Mouse (Mus musculus) forebrain, embryonic 12.5 days (tissue): Measurements from ENCODE around the gene Bnip2. TPM values are rescaled to one million over a fixed set of nuclear protein-coding genes. Genes with fewer than 3 reads are reported as not detected.

Source experiments
- ATAC-seq: fragments of 200-750 bp; cut with Nextera tagmentation; 2 replicates; pipeline ENCODE4 v1.8.0; 2017; ENCODE audit warnings: moderate TSS enrichment; ENCODE audit not compliant: low FRiP score
- H3K27ac ChIP-seq: fragments of 300-500 bp; sonication (generic); 2 replicates; pipeline ENCODE4 v1.5.1; 2016; ENCODE audit warnings: mild to moderate bottlenecking
- H3K27me3 ChIP-seq: fragments of 300-500 bp; sonication (generic); 2 replicates; pipeline ENCODE4 v1.6.1; 2016; ENCODE audit warnings: mild to moderate bottlenecking
- H3K36me3 ChIP-seq: fragments of 300-500 bp; sonication (generic); replicated peaks from 2 replicates; pipeline ENCODE4 v1.6.1; 2016; ENCODE audit warnings: mild to moderate bottlenecking
- H3K4me1 ChIP-seq: fragments of 300-500 bp; sonication (generic); 2 replicates; pipeline ENCODE4 v1.6.1; 2016
- H3K4me2 ChIP-seq: fragments of 300-500 bp; sonication (generic); 2 replicates; pipeline ENCODE4 v1.6.1; 2016; ENCODE audit warnings: mild to moderate bottlenecking, moderate library complexity
- H3K4me3 ChIP-seq: fragments of 300-500 bp; sonication (generic); replicated peaks from 2 replicates; pipeline ENCODE4 v1.5.1; 2016; ENCODE audit warnings: mild to moderate bottlenecking
- H3K9ac ChIP-seq: fragments of 300-500 bp; sonication (generic); 2 replicates; pipeline ENCODE4 v1.6.1; 2016; ENCODE audit warnings: mild to moderate bottlenecking
- H3K9me3 ChIP-seq: fragments of 300-500 bp; sonication (generic); 2 replicates; pipeline ENCODE4 v1.6.1; 2016
- WGBS: fragments of 180-500 bp; shearing (Covaris S2); methylation state at CpG from one replicate; pipeline ENCODE4 v1.1.7; 2016; 5-methylcytosine and 5-hydroxymethylcytosine counted together
- polyA plus RNA-seq: library from polyadenylated mRNA; unstranded; fragments of >200 nt; fragmentation: Nextera tagmentation; extraction: Ambion mirVana; gene quantifications from 2 replicates; pipeline ENCODE4 v1.2.1, GENCODE M21; 2016

Gene Bnip2
- polyA plus RNA-seq, 1 experiment from 2014 or later, result 115 TPM

- no peak for ATAC-seq
- 85% methylated on average over 11 of the region's 11 CpGs for WGBS
These were observed 51.3 kb downstream of the Bnip2 start for GRCm38 (mm10) chr9:70040570-70040969.

DNA sequence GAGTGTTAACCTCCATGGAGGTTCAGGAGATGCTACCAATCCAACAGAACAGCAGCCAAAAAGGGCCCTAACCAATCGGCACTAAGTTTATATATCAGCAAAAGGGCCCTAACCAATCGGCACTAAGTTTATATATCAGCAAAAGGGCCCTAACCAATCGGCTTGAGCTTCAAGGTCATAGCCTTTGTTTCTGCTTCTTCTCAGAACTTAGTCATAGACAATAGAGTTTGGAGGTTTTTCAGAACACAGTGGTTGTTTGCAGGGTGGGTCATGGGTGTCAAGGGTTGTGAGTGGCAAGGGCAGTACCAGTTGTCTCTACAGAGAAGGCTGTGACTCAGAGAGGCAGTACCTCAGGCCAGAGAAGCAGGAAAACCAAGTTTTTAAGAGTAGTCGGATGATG is 52.9 kb downstream of the Bnip2 start:
- Histone ChIP-seq H3K4me1 (no peaks in the 10 kb centered on the region), H3K9ac (no peak overlapping the region), H3K9me3 (no peaks in the 10 kb centered on the region), H3K27ac (no peak overlapping the region), H3K27me3 (no peaks in the 10 kb centered on the region), H3K4me2 (no peak overlapping the region), H3K4me3 (no peak overlapping the region), H3K36me3 (no peaks in the 10 kb centered on the region)
- ATAC-seq, result no peak
- WGBS, result 91% methylated on average over 4 of the region's 4 CpGs

More at GRCm38 (mm10) chr9:70040570-70040969, 51.3 kb downstream of the Bnip2 start:
- Histone ChIP-seq H3K27ac (no peak overlapping the region), H3K4me1 (no peaks in the 10 kb centered on the region), H3K27me3 (no peaks in the 10 kb centered on the region), H3K4me3 (no peak overlapping the region), H3K9me3 (no peaks in the 10 kb centered on the region), H3K9ac (no peak overlapping the region), H3K36me3 (no peaks in the 10 kb centered on the region), H3K4me2 (no peak overlapping the region)

DNA sequence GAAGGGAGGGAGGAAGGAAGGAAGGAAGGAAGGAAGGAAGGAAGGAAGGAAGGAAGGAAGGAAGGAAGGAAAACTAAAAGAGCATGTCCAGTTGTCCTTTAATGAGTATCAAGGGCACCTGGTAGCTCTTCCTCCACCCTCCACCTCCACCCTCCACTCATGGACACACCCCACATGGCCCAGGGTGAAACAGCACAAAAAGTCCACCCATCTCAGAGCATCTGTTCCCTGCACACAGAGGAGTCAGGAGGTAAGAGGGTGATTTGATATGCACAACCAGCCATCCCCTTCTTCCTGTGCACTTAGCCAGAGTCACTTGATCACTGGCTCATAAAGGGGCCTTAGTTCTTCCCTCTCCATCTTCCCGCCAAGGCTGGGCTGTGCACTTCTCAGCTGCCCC is 53.7 kb downstream of the Bnip2 start:
- H3K9ac ChIP-seq, result no peak overlapping the region
- H3K27me3 ChIP-seq, result no peaks in the 10 kb centered on the region
- H3K4me1 ChIP-seq, result no peaks in the 10 kb centered on the region
- no peak for ATAC-seq
- no peak overlapping the region for H3K4me2 ChIP-seq
- no peak overlapping the region for H3K4me3 ChIP-seq
- no peaks in the 10 kb centered on the region for H3K36me3 ChIP-seq
- no peak overlapping the region for H3K27ac ChIP-seq
- H3K9me3 ChIP-seq, result no peaks in the 10 kb centered on the region
- WGBS, result 71% methylated on average over 1 of the region's 1 CpGs

DNA sequence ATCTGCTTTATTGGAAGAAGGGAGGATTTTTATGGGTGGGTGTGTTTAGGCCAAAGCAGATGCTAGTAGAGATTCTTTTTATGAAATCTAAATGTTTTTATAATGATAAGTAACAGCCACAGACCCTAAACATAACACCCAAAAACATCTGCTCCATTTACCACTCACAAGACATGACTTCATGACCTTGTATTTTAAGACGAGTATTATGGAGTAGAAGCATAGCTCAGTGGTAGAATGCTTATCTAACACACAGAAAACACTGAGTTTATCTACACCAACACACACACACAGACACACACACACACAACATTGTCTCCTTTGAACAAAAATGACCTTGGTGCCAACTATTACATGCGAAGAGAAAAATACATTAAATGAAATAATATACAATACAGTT is 55.6 kb downstream of the Bnip2 start:
- H3K27ac ChIP-seq, result no peak overlapping the region
- H3K4me3 ChIP-seq, result no peak overlapping the region
- no peak for ATAC-seq
- H3K4me2 ChIP-seq, result no peak overlapping the region
- H3K9me3 ChIP-seq, result no peaks in the 10 kb centered on the region
- H3K27me3 ChIP-seq, result no peaks in the 10 kb centered on the region
- H3K9ac ChIP-seq, result no peak overlapping the region
- H3K4me1 ChIP-seq, result peaks cover 11% of the 10 kb centered on the region
- no peaks in the 10 kb centered on the region for H3K36me3 ChIP-seq
- WGBS, result 86% methylated on average over 2 of the region's 2 CpGs

DNA sequence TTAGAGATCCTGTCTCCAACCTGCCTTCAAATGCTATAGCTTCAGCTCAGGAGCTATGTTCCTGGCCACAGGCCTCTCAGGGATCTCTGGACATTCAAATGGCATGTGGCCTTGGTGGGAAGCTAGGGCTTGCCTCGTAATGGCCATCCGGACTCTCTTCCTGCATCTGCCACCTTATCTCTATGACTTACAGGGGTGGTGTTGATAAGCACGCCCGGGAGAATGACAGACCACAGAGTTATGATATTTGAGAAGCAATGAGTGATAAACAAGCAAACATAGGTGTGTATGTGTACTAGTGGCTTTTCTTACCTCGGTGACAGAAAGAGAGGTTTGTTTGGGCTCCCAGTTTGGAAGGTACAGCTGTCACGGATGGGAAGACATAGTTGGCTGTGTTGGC is 57.0 kb downstream of the Bnip2 start:
- H3K4me2 ChIP-seq, result no peak overlapping the region
- no peaks in the 10 kb centered on the region for H3K27me3 ChIP-seq
- H3K9me3 ChIP-seq, result no peaks in the 10 kb centered on the region
- H3K4me3 ChIP-seq, result no peak overlapping the region
- no peak overlapping the region for H3K27ac ChIP-seq
- peaks cover 11% of the 10 kb centered on the region for H3K4me1 ChIP-seq
- no peak for ATAC-seq
- no peak overlapping the region for H3K9ac ChIP-seq
- WGBS, result 95% methylated on average over 6 of the region's 6 CpGs
- no peaks in the 10 kb centered on the region for H3K36me3 ChIP-seq

GRCm38 (mm10) chr9:70047839-70048238 is 58.6 kb downstream of the Bnip2 start:
- H3K36me3 ChIP-seq, result no peaks in the 10 kb centered on the region
- H3K4me3 ChIP-seq, result no peak overlapping the region
- peaks cover 11% of the 10 kb centered on the region for H3K4me1 ChIP-seq
- H3K9me3 ChIP-seq, result no peaks in the 10 kb centered on the region
- H3K4me2 ChIP-seq, result no peak overlapping the region
- H3K9ac ChIP-seq, result no peak overlapping the region
- ATAC-seq, result no peak
- no peaks in the 10 kb centered on the region for H3K27me3 ChIP-seq
- whole genome bisulfite sequencing, result 66% methylated on average over 3 of the region's 3 CpGs
- no peak overlapping the region for H3K27ac ChIP-seq

DNA sequence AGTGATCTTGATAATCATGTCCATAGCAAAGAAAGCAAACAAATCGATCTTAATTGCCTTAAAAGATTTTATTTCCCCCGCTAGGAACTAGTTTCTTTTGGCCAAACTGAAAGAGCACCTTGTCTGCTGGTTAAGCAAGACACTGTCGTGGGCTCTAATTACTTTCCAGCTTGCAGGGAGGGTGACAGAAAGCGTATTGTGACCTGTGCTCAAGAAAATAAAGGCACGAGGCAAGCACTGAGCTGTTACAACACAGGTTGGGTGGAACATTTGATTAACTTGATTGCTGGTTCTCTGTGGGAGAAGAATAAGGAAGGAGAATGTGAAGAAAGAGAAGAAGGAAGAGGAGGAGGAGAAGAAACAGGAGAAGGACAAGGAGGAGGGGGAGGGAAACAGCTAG is 59.0 kb downstream of the Bnip2 start:
- no peak overlapping the region for H3K27ac ChIP-seq
- H3K36me3 ChIP-seq, result no peaks in the 10 kb centered on the region
- H3K4me1 ChIP-seq, result peaks cover 11% of the 10 kb centered on the region
- no peak for ATAC-seq
- no peak overlapping the region for H3K9ac ChIP-seq
- H3K27me3 ChIP-seq, result no peaks in the 10 kb centered on the region
- H3K4me2 ChIP-seq, result no peak overlapping the region
- WGBS, result 33% methylated on average over 5 of the region's 5 CpGs
- H3K4me3 ChIP-seq, result no peak overlapping the region
- no peaks in the 10 kb centered on the region for H3K9me3 ChIP-seq

- Histone ChIP-seq H3K9ac (no peak overlapping the region), H3K9me3 (no peaks in the 10 kb centered on the region), H3K4me2 (no peak overlapping the region), H3K36me3 (no peaks in the 10 kb centered on the region), H3K4me1 (peaks cover 11% of the 10 kb centered on the region), H3K27ac (no peak overlapping the region), H3K27me3 (no peaks in the 10 kb centered on the region), H3K4me3 (no peak overlapping the region)
- no peak for ATAC-seq
- WGBS, result 49% methylated on average over 6 of the region's 6 CpGs
These were observed 59.6 kb downstream of the Bnip2 start for GRCm38 (mm10) chr9:70048751-70049415.

DNA sequence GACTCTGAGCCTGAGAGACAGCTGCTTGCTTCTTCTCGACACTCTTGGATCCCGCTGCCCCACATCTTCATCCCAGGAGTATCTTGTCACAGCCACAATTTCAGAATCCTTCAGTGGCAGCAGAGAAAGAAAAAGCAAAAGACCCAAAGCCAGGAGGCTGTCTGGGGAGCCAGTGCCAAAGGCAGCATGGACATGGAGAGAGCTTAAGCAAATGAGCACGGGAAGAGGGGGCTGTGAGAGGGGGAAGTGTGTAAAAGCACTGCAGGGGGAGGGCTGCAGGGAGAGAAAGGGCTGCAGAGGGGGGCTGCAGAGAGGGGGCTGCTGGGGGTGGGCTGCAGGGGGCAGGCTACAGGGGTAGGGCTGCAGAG is 60.1 kb downstream of the Bnip2 start:
- Histone ChIP-seq H3K4me2 (no peak overlapping the region), H3K4me3 (no peak overlapping the region), H3K27me3 (no peaks in the 10 kb centered on the region), H3K9ac (no peak overlapping the region), H3K4me1 (peaks cover 11% of the 10 kb centered on the region), H3K36me3 (no peaks in the 10 kb centered on the region), H3K27ac (no peak overlapping the region), H3K9me3 (no peaks in the 10 kb centered on the region)
- no peak for ATAC-seq
- 29% methylated on average over 3 of the region's 3 CpGs for WGBS

DNA sequence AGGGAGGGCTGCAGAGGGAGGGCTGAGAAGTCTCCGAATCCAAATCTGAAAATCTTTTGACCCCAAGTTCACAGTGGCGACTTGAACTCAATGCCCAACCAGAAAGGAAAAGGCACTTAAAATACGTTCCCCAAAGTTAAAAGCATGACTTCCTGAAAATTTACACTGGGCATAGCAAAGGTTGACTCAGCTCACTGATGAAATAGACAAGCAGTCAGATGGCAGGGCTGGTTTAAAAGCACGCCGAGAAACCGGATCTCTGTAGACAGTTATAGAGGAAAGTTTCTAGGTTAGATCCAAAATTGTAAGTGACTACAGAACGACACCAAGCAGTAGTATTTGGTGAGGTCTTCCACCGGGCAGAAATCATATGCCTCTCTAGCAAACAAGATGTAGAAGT is 60.6 kb downstream of the Bnip2 start:
- Histone ChIP-seq H3K4me3 (no peak overlapping the region), H3K4me2 (no peak overlapping the region), H3K27ac (no peak overlapping the region), H3K27me3 (no peaks in the 10 kb centered on the region), H3K9ac (no peak overlapping the region), H3K9me3 (no peaks in the 10 kb centered on the region), H3K4me1 (peaks cover 11% of the 10 kb centered on the region), H3K36me3 (no peaks in the 10 kb centered on the region)
- whole genome bisulfite sequencing, result 55% methylated on average over 8 of the region's 8 CpGs
- ATAC-seq, result no peak

DNA sequence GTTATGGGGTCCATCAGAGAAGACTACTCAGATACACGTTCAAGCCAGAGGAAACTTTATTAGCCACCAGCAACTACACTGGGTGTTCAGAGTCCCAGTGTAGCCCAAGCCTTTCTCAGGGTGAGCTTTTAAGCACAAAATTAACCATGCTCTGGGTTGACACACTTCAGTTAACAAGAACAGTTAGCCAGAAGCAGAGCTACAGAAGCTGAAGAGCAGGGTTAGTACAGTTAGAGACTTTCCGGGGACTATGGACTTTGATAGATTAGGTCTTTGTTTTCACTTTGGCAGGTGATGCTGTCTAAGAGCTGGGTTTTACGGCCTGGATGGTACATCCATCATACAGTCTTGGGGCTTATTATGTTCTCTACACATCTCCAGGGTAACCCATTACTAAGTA is 63.5 kb downstream of the Bnip2 start:
- no peak overlapping the region for H3K27ac ChIP-seq
- no peak for ATAC-seq
- 83% methylated on average over 3 of the region's 3 CpGs for WGBS
- H3K4me1 ChIP-seq, result peaks cover 11% of the 10 kb centered on the region
- H3K27me3 ChIP-seq, result no peaks in the 10 kb centered on the region
- H3K36me3 ChIP-seq, result no peaks in the 10 kb centered on the region
- H3K9ac ChIP-seq, result no peak overlapping the region
- no peak overlapping the region for H3K4me2 ChIP-seq
- no peak overlapping the region for H3K4me3 ChIP-seq
- no peaks in the 10 kb centered on the region for H3K9me3 ChIP-seq

DNA sequence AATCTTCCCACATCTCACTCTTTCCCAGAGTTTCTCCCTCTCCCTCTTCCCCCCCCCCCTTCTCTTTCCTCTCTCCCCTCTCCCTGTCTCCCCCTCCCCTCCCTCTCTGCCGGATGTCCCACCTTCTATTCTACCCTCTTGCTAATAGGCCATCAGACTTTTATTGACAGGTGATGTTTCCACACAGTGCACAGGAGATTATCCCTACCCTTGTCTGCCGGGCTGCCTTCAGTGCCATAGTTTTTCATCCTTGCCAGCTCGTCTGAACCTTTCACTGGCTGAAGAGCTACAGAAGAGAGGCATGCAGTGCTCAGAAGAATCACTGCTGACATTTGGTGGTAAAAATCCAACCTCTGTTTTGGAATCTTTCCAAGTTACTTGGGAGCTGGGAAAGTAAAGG is 64.1 kb downstream of the Bnip2 start:
- H3K9ac ChIP-seq, result no peak overlapping the region
- no peak for ATAC-seq
- no peaks in the 10 kb centered on the region for H3K36me3 ChIP-seq
- no peak overlapping the region for H3K4me2 ChIP-seq
- no peaks in the 10 kb centered on the region for H3K27me3 ChIP-seq
- H3K27ac ChIP-seq, result no peak overlapping the region
- H3K4me1 ChIP-seq, result peaks cover 11% of the 10 kb centered on the region
- no peak overlapping the region for H3K4me3 ChIP-seq
- WGBS, result 43% methylated on average over 3 of the region's 3 CpGs
- H3K9me3 ChIP-seq, result no peaks in the 10 kb centered on the region
